ENCODE assay signal across 10 mouse cellular contexts in the genomic region with DNA sequence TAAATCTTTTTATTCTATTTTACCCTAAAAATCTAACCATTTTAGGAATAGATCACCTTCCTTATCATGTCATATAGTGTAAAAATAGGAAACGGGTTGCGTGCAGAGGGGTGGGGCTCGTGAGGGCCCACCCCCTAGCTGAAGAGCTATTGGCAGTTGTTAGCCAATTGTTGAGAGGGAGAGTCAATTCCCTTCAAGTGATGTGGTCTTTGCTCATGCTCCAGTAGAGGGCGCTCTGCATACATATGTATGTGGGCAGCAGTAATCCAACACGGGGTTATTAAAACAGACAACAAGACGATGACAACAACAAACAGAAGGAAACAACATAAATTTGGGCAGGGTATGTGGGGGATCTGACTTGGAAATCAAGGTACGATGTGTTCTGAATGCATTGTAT. TPM values are rescaled to one million over a fixed set of nuclear protein-coding genes. Genes with fewer than 3 reads are reported as not detected.
DNase-seq lines count a peak whose midpoint lies in the region; ATAC-seq and TF ChIP-seq lines count a peak whose summit lies in the region.
"Had no signal": no experiment of that assay in that cellular context is flagged by ENCODE, and none has a peak within 500 bp of the region (broad histone marks: within the 10 kb centered on the region; RNA-seq: fewer than 3 reads in every experiment).

No protein-coding gene starts in this region.

- peak; percentile 6 for DNase-seq in kidney, adult 18-20 months
- DNase-seq in CH12.LX (ENCODE audit: extremely low read depth): peak; percentile 85
- peak; percentile 3 for DNase-seq in T-cell, adult 2 months (ENCODE audit: low spot score)
- DNase-seq in liver, adult 2 months (ENCODE audit: extremely low read depth, low read depth, low spot score): peak; percentile 24
- DNase-seq in spleen, postnatal 36 days (ENCODE audit: low spot score in 2 of 2): no peak
- no peak for DNase-seq in layer of hippocampus, adult 8-10 months (ENCODE audit: low spot score in 2 of 2)
- no peak for DNase-seq in right cerebral cortex, postnatal 36 days (ENCODE audit: low spot score in 2 of 2)

- no peaks in the 10 kb centered on the region for H3K9me3 ChIP-seq in kidney, embryonic 15.5 days (replicated peaks)
- no peaks in the 10 kb centered on the region for H3K9me3 ChIP-seq in CH12.LX (replicated peaks; ENCODE audit: low read length)
- H3K9me3 ChIP-seq: embryonic facial prominence, embryonic 13.5 days had no signal

- H3K27me3 ChIP-seq in kidney, embryonic 15.5 days: no peaks in the 10 kb centered on the region
- no peaks in the 10 kb centered on the region for H3K27me3 ChIP-seq in CH12.LX (replicated peaks)
- H3K27me3 ChIP-seq in liver, adult 2 months (ENCODE audit: control insufficient read depth, insufficient read depth, low read length): no peaks in the 10 kb centered on the region
- H3K27me3 ChIP-seq: embryonic facial prominence, embryonic 13.5 days had no signal

- H3K27ac ChIP-seq in kidney, embryonic 15.5 days: no peak overlapping the region
- H3K27ac ChIP-seq in CH12.LX (ENCODE audit: insufficient read depth, low read depth): no peak overlapping the region
- H3K27ac ChIP-seq in liver, adult 2 months (replicated peaks; ENCODE audit: insufficient read depth, low read depth, low read length): no peak overlapping the region
- H3K27ac ChIP-seq: embryonic facial prominence, embryonic 13.5 days had no signal

- H3K4me3 ChIP-seq in kidney, embryonic 15.5 days (replicated peaks): no peak overlapping the region
- no peak overlapping the region for H3K4me3 ChIP-seq in CH12.LX (replicated peaks in 1 of 3; ENCODE audit: low read depth in 2 of 3, low read length in 2 of 3, poor library complexity in 1 of 3)
- no peak overlapping the region for H3K4me3 ChIP-seq in liver, adult 2 months (ENCODE audit: insufficient read depth, low read depth, low read length)
- H3K4me3 ChIP-seq: embryonic facial prominence, embryonic 13.5 days had no signal

- WGBS in kidney, embryonic 15.5 days: 73% methylated on average over 7 of the region's 7 CpGs
- WGBS in liver, adult 2 months: 61% methylated on average over 7 of the region's 7 CpGs

- TF ChIP-seq CTCF in CH12.LX (conservative IDR thresholded peaks at IDR 0.05 in 1 of 2, IDR thresholded peaks at IDR 0.05 in 1 of 2; ENCODE audit: low read depth in 2 of 2, low read length in 2 of 2): peak; percentile 58 to 88
- TF ChIP-seq CTCF in liver, adult 2 months (IDR thresholded peaks at IDR 0.05; ENCODE audit: low read depth, low read length): 0 out of 2 replicates have a peak, but pooled peaks have one; percentile 3

- no peak overlapping the region for H3K9ac ChIP-seq in kidney, embryonic 15.5 days
- no peak overlapping the region for H3K9ac ChIP-seq in CH12.LX (ENCODE audit: insufficient read depth, low read depth)
- H3K9ac ChIP-seq in liver, adult 2 months (ENCODE audit: low read depth, low read length): no peak overlapping the region
- H3K9ac ChIP-seq: embryonic facial prominence, embryonic 13.5 days had no signal

- TF ChIP-seq POLR2A in CH12.LX (IDR thresholded peaks at IDR 0.05; ENCODE audit: low read depth, low read length): no peak
- TF ChIP-seq POLR2A in liver, adult 2 months (IDR thresholded peaks at IDR 0.05; ENCODE audit: extremely low read depth, insufficient read depth, low read length): no peak

- TF ChIP-seq RAD21 in CH12.LX (IDR thresholded peaks at IDR 0.05; ENCODE audit: low read depth, low read length): peak; percentile 76

- no peak overlapping the region for H3K4me2 ChIP-seq in kidney, embryonic 15.5 days
- H3K4me2 ChIP-seq in CH12.LX (ENCODE audit: insufficient read depth, low read depth, poor library complexity, severe bottlenecking): no peak overlapping the region
- H3K4me2 ChIP-seq: embryonic facial prominence, embryonic 13.5 days had no signal

- in situ Hi-C loops in CH12.LX (cut with MboI; ENCODE audit: low pct_ligation_motif_present, low pct_unique_long_range_greater_than_20kb, low sequenced_read_pairs): loop anchor here (10.0 kb wide), 1 partner anchor 104 kb away; a partner anchor contains a TSS

- H3K36me3 ChIP-seq in kidney, embryonic 15.5 days: no peaks in the 10 kb centered on the region
- H3K36me3 ChIP-seq in CH12.LX (replicated peaks in 1 of 2; ENCODE audit: control insufficient read depth in 1 of 2, insufficient read depth in 1 of 2, low read length in 1 of 2): peaks cover 2% of the 10 kb centered on the region in 2 experiments
- H3K36me3 ChIP-seq in liver, adult 2 months (ENCODE audit: control insufficient read depth, insufficient read depth, low read length): no peaks in the 10 kb centered on the region
- H3K36me3 ChIP-seq: embryonic facial prominence, embryonic 13.5 days had no signal

- dilution Hi-C loops in CH12.LX (cut with MboI; ENCODE audit: extremely low pct_ligation_motif_present, extremely low pct_unique_long_range_greater_than_20kb, low sequenced_read_pairs): no loop called here

- no peaks in the 10 kb centered on the region for H3K4me1 ChIP-seq in kidney, embryonic 15.5 days
- peaks cover 0 to 5% of the 10 kb centered on the region in 2 experiments; a peak in 1 of 4 replicates for H3K4me1 ChIP-seq in CH12.LX (ENCODE audit: control insufficient read depth in 1 of 2, insufficient read depth in 2 of 2)
- no peaks in the 10 kb centered on the region for H3K4me1 ChIP-seq in liver, adult 2 months (ENCODE audit: control insufficient read depth, insufficient read depth, low read length)
- H3K4me1 ChIP-seq: embryonic facial prominence, embryonic 13.5 days had no signal

- no peak for ATAC-seq in kidney, embryonic 15.5 days (replicated peaks; ENCODE audit: low FRiP score)

- no peaks in the 10 kb centered on the region for H3K79me2 ChIP-seq in CH12.LX (replicated peaks; ENCODE audit: control insufficient read depth, extremely low read depth, insufficient read depth, poor library complexity, severe bottlenecking)
- no peaks in the 10 kb centered on the region for H3K79me2 ChIP-seq in liver, adult 2 months (ENCODE audit: control insufficient read depth, insufficient read depth, low read length)

- no peak for TF ChIP-seq EP300 in CH12.LX (IDR thresholded peaks at IDR 0.05; ENCODE audit: low read length)

TF ChIP-seq in CH12.LX, 34 proteins besides CTCF, POLR2A, EP300 and RAD21:
- TF ChIP-seq NELFE (IDR thresholded peaks at IDR 0.05; ENCODE audit: low read depth, low read length): no peak
- TF ChIP-seq SMC3 (IDR thresholded peaks at IDR 0.05; ENCODE audit: low read depth, low read length): peak; percentile 79

RNA-seq across cellular contexts. Expression of a gene that starts 42.3 kb away (rescaled TPM):
- polyA plus RNA-seq in kidney, embryonic 15.5 days (2015; fragmentation: Nextera tagmentation; extraction: Ambion mirVana): 0.29 and 0.44 TPM in 2 replicates
- total RNA-seq in CH12.LX (2012; rRNA removed) (2.1 and 3.0 TPM in 2 replicates), CH12.LX (2014; rRNA removed) (5.9 and 6.5 TPM in 2 replicates)
- 12.2 and 12.5 TPM in 2 replicates for polyA plus RNA-seq in CH12.LX (2012; ENCODE audit: insufficient read length, low read depth)
- 0.13 TPM in 1 of 2 replicates, not detected in the other for total RNA-seq in liver, adult 2 months (2014; rRNA removed)
- polyA plus RNA-seq in liver, adult 2 months (2012; rRNA removed): not detected in 2 replicates
- under 1 TPM in 1 of 4 experiments, not detected in 3; 0.96 TPM for total RNA-seq in layer of hippocampus, adult 8-10 months (2022)
- polyA plus RNA-seq: embryonic facial prominence, embryonic 13.5 days; neural tube, embryonic 11.5 days had no signal

Comparison
In these comparisons a context has a peak if more than half of its experiments do, and no peak if none do; other contexts are left out.
1. DNase-seq: peak in kidney, adult 18-20 months (single experiment), CH12.LX (single experiment), T-cell, adult 2 months (single experiment) and liver, adult 2 months (single experiment); none in spleen, postnatal 36 days (0 of 2), layer of hippocampus, adult 8-10 months (0 of 2) and right cerebral cortex, postnatal 36 days (0 of 2).